Mouse (Mus musculus): Measurements from ENCODE around the gene Sfmbt2. TPM values are rescaled to one million over a fixed set of nuclear protein-coding genes. Genes with fewer than 3 reads are reported as not detected.
"Not testable (repeated sequence)": the region's sequence is repeated elsewhere in the genome, so short reads cannot be mapped to it uniquely, and the experiment has no call there.

Sfmbt2 gene
- 0.52 and 0.72 TPM in 2 replicates for polyA plus RNA-seq (2012; rRNA removed)

DNA sequence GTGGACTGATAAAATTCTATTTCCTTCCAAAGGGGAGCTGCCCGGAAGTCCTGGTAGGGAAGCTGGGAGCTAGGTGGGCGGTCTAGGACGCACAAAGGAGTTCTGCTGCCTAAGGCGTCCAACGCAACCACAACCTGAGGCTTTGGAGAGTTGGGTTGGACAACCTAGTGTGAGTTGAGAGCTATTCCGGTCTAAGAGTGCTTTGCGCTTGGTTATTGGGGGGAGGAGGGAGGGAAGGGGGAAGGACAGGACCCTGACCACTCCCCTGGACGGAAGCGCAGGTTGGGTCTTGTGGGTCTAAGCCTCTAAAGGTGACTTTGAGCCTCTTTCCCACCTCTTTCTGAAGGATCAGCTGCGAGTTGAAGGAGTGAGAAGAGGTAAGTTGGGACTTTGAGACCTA lies at the start of gene Sfmbt2:
Gene Sfmbt2 (plus strand): TSS at position 335 of the 400 bp plus-strand sequence.
- no peak for DNase-seq (ENCODE audit: low spot score)

DNA sequence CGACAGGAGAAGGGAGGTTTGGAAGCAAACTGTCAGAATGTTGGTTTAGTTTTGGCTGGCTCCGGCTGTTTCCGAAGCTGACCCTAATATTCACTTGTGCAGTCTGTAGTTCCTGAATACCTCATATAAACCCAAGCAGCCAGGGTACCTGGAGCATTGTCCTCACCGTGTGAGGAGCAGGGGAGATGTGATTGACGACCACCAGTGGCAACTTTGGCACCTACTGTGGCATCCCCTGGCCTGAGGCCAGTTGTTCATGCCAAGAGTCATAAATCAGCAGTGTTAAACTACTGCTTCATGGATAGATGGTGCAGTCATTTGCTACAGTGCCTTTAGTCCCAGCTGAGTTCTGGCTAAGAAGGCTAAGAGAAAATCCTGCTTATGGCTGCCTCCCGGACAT lies 49.2 kb upstream of the Sfmbt2 start:
- DNase-seq (ENCODE audit: low spot score): no peak

DNA sequence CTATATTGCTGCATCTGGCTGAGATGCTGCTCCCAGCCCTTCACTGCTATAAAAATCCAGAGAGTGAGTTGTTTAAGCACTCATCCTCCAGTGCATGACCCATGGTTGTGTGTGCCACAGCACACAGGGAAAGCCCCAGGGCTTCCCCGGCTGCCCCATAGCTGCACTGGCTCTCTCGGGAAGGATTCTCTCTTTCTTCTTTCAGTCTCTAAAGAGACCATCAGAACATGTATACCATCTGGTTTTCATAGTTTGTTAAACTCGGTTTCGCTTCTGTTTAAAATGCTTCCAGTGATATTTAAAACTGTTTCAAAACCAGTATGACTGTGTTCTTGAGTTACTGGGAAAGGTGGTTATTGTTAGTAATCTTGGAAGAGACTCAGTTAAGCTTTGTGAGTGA lies 47.1 kb upstream of the Sfmbt2 start:
- no peak for DNase-seq (ENCODE audit: low spot score)

DNA sequence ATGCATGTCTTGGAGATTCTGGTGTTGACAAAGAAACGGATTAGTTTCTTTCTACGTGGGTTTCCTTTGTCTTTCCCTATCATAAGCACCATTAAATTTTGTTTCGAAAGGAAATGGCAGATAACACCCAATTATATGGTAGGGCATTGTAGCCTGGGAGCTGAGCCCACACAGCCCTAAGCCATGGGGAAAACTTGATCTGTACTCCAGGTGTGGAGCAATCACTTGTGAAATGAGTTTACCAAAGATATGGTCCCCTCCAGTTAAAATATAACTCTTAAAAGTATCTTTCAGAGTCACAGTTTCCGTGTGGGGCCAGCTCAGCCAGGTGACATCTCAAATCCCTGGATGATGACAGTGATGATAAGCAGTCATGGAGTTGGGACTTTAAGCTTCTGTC lies 45.3 kb upstream of the Sfmbt2 start:
- no peak for DNase-seq (ENCODE audit: low spot score)

DNA sequence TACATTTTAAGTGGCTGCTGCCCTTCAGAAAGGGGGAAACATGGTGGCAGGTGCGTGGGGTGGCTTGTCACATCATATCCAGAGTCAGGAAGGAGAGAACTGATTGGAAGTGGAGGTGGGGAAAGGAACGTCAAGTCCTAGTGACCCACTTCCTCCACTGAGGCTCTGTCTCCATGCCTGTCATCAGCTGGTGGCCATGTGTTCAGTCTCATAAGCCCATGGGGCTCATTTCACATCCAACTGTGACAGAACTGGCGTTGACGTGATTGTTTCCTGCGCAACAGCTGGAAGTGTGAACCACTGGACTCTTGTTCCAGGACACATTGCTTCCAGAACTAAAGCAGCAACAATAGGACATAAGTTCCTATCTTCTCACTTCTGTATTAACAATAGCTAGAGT lies 40.1 kb upstream of the Sfmbt2 start:
- DNase-seq (ENCODE audit: low spot score): no peak

DNA sequence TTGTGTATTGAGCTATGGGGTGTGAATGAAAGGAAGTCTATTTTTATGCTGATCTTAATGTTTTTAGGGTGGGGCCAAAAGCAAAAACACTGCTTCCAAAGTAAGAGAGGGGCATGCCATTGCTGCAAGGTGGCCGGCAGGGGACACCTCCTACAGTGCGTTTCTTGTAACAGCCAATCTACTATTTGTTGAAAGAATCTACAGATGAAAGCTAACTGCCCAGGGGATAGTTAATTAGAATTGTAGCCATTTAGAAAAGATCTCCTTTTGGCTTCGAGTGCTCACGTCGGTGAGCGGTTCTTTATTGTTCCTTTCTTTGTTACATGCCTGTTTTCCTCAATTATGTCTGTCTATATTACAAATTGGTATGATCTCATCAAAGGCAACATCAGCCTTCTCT lies 36.0 kb upstream of the Sfmbt2 start:
- no peak for DNase-seq (ENCODE audit: low spot score)

DNA sequence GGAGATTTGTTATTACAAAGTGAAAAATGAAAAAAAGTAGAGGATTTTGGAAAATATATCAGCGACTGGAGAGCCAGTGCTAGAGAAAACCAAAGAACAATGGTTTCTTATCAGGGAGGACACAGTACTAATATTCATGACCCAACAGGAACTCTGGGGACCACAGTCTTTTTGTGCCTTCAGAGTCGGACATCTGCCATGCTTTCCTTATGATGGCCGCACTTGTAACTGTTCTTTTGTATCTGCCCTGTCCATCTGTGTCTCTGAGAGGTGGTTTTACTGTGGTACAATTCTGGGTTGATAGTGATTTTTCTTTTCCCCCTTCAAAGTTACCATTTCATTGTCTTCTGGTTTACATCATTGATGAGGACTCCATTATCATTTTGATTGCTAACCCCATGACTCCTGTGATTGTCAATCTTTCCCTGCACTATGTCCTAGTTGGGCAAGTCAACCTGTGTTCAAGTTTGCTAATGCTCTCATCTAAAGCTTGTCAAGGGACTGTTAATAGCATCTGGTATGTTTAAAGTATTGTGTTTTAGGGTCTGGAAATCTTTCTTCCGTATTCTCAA lies 35.2 kb upstream of the Sfmbt2 start:
- no peak for DNase-seq (ENCODE audit: low spot score)

DNA sequence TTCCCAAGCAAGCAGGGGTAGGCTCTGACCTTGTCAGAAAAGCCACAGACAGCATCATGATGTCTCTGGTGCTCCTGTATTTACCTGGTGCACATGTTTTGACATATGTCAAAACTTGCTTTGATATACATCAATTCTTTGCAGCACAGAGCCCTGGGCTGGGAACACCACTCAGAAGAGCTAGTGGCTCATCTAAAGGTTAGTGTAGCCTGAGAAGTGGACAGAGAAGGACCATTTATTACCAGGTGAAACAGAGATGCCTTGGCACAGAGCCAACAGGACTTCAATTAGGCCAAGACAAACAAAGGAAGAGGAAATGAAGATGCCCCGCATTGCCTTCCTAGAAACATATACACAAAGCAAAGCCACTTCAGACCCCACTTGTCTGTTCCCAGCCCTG lies 30.3 kb upstream of the Sfmbt2 start:
- no peak for DNase-seq (ENCODE audit: low spot score)

DNA sequence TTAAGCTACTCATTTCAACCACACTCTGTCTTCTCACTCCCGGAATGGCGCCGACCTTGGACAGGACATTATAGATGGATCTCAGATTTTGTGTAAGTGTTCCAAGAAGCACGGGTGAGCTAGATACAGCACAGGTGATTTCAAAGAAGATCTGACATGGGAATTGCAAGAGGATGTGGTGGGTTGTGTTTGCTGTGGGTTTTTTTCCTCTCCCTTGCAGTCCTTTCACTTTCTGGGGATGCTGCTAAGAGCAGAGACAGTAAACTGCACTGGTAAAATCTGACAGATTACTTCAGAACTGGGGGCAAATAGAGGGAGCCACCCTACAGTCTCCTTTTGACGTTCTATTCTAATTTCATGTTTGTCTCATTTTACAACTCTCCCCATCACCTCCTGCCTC lies 26.8 kb upstream of the Sfmbt2 start:
- no peak for DNase-seq (ENCODE audit: low spot score)

DNA sequence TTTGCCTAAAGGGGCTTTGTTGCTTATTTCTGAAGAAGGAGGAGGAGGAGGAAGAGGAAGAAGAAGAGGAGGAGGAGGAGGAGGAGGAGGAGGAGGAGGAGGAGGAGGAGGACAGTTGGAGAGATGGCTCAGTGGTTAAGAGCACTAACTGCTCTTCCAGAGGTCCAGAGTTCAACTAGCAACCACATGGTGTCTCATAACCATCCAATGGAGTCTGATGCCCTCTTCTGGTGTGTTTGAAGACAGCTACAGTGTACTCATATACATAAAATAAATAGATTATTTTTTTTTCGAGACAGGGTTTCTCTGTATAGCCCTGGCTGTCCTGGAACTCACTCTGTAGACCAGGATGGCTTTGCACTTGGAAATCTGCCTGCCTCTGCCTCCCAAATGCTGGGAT lies 26.2 kb upstream of the Sfmbt2 start:
- DNase-seq (ENCODE audit: low spot score): not testable (repeated sequence)

DNA sequence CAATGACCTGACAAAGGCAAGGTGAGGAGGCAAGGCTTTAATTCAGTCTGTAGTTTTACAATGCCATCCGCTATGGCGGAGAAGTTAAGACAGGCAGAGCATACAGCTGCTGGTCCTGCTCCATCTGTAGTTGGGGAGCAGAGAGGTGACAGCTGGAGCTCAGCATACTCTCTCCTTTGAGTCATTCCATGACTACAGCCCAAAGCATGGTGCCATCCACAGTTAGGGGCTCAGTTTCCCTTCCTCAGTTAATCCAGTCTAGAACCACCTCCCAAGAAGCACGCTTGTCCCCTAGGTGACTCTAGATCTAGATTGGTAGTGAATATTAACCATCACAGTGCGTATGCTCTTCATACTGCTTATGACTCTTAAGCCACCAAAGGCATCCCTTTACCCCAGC lies 23.1 kb upstream of the Sfmbt2 start:
- no peak for DNase-seq (ENCODE audit: low spot score)

DNA sequence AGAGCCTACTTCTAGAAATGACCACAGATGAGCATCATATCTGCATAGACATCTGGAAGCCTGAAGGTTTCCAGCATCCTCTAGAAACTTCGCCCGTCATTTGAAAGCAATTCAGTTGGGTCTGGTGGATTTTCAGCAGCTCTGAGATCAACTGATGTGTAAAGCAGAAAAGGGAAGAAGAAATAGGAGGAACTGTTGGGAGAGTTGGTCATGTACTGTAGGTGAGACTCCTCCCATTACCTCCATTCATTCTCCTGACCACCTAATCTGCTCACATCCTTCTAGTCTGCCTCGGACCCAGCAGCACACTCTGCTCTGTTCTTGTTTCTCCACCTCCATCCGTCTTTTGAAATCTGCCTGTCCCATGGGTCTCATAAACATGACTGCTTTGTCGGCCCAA lies 22.3 kb upstream of the Sfmbt2 start:
- DNase-seq (ENCODE audit: low spot score): no peak

DNA sequence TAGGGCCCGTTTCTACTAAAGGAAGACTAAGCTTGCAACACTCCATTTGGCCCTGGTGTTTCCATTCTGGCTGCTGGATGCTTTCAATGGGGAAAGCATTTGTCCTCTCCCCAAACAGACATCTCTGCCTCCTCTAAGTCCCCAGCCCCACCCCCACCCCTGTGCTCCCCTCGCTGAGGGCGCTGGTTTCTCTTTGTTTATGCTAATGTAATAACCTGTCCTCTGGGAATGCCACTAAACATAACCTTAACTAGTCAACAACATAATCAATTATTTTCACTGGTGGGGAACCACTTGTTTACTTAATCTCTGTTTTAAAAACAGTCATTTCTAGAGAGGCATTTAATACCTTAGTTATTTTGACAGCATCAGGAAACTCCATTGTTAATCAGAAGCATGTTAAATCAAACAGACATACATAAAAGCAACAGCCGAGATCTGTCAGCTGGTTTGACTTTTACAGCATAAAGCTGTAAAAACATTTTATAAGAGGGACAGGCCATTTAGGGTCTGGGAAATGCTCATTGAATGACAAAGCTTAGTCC lies 20.0 kb upstream of the Sfmbt2 start:
- no peak for DNase-seq (ENCODE audit: low spot score)

DNA sequence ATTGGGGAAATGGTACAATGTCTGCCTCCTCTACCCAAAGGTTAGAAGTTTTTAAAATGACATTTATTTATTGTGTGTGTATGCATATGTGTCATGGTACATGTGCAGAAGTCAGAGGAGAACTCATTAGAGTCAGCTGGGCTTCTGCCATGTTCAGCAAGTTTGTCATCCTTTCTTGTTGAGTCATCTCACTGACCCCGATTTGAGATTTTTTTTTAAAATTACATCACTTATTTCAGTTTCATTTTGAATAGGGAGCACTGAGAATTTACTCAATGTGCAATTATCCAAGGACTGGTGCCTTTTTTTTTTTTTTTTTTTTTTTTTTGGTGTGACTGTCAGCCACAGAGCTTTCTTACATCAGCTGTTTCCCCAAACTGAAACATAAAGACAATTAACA lies 19.2 kb upstream of the Sfmbt2 start:
- DNase-seq (ENCODE audit: low spot score): no peak

DNA sequence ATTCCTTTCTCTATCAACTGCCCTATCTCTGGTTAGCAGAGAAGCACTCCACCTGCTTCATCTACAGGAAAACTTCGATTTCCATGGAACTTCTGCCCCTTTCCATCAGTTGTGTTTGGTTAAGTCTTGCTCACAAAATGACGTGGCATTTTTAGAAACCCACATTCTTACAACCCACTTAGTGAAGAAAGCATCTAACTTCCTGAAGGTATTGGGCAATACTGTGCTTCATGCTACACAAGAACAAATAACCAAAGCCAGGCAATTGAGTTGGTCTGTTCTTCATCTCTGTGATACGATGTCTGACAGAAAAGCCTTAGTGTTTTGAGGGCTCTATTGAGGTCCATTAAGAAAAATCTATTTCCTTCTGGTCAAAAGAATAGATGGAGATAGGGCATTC lies 17.4 kb upstream of the Sfmbt2 start:
- DNase-seq (ENCODE audit: low spot score): no peak

DNA sequence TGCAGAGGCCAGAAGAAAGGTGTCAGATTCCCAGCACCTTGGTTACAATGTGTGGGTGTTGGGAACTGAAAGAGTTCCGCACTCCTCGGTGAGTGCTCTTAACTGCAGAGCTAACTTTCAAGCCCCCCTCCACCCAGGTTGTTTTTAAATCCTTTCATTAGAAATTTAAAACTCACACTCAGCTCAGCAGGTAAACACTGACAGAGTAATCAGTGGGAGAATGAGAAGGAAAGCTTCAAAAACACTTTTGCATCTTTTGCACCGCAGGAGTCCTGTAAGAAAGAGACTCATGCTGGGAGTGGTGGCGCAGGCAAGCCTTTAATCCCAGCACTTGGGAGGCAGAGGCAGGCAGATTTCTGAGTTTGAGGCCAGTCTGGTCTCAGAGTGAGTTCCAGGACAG lies 16.4 kb upstream of the Sfmbt2 start:
- no peak for DNase-seq (ENCODE audit: low spot score)

DNA sequence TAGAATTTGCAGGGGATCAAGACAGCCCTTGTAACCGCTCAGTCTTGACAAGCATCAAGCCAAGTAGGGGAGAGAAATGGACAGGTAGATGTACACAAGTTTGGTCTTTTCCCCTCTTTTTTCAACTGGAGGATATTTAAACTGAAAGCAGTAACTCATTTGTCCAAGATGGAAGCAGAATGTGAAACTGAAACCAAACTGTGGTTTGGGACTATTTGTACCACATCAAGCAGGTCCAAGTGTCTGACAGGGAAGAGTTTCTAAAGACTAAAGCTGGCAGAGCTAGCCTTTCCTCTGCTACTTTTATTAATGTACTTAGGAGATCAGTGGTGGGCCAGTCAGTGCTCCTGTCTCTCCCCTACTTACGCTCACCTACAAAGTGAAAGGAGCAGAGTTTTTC lies 10.4 kb upstream of the Sfmbt2 start:
- DNase-seq (ENCODE audit: low spot score): no peak

DNA sequence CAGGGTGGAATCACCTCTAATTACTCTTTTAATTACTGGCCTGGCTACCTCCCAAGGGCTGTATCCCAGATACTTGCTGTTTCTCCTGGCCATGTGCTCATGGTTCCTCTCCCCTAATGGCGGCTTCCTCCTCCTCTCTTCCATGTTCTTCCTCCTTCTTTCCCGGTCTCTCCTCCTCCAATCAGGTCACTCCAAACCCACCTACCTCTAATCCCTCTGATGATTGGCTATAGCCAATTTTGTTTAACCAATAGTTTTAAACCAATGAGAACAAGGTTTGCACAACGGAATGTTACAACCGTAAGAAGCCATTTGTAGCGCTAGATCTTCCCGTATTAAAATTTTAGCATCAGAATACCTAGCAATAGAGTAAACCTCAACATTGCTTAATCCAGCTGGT lies 5.2 kb upstream of the Sfmbt2 start:
- no peak for DNase-seq (ENCODE audit: low spot score)

DNA sequence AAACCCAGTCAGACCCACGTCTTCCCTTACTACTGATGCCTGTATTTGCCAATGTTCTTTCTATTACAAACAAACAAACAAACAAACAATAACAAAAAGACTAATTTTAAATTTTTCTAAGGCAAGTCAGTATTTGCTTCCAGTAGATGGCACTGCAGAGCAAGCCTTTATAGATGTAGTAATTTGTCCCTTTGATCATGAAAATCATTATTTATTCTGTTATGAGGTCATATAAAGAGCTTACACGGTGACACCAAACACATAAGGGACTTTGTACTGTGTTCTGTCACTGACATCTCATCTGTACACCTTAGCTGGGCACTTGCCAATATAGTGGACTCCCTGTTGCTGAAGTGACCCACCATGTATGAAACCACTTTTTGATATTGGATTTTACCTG lies 4.0 kb upstream of the Sfmbt2 start:
- no peak for DNase-seq (ENCODE audit: low spot score)

DNA sequence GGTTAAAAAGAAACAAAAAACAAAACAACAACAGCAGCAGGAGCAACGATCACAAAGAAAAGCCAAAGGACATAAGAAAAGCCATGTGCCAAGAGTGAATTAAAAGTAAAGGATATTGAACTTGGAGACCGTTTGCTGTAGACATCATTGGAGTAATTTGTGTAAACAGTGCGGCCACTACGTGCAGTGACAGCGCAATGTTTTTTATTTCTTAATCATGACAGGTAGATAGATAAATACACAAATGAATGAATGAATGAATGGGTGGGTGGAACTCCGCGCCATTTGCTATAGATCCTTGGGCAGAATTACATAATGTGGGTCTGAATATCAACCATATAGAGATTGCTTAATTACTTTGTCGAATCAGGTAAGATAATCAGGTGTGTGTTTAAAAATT lies 634 bp upstream of the Sfmbt2 start:
- DNase-seq (ENCODE audit: low spot score): no peak

DNA sequence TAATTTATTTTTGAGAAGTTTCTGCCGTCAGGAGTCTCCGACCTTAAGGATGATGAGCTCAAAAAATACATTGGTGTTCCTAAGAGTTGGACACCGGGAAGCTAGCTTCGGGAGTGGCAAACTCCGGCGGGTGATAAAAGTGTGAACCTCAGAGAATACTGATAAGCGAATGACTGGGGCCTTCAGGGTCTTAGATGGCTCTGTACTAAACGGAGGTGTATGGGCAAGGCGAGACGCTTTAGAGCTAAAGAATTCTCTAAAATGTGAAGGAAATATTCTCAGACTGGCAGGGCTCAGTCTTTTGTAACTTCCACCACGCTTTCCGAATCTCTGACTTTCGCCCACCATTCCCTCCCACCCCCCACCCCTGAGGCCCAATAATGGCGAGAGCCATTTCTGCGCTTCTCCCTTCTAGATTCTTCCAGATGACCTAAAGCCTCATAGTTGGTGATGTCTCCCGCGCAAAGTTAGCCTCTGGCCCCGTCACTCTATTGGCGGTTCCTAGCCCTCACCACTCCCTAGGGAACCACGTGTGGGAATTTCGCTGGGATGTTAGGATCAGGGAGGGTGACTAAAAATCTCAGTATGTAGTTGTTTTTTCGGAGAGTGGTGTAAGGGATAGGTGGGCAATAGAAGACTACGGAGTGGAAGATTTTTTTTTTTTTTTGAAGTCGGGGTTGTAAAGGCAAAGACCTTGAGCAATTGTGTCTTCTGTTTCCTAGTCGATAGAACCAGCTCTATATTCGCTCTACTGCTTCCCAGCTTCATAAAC lies 563 bp downstream of the Sfmbt2 start:
- no peak for DNase-seq (ENCODE audit: low spot score)

DNA sequence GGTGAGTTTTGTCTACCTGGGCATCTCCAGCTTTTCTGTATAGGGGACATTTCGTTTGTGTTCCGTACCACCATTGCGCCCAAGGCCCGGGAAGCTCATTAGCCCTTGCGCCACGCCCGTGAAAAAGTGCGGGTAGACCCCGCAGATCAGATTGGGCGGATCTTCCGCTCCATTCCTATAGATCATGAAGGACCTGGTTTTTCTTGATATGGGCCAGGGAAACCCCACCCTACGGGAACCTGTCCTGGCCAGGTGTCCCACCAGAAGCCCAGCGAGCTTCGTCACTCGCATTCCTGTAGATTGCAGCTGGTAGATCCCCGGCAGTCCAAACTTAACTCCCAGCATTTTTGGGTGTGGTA lies 1.1 kb downstream of the Sfmbt2 start:
- DNase-seq (ENCODE audit: low spot score): no peak

DNA sequence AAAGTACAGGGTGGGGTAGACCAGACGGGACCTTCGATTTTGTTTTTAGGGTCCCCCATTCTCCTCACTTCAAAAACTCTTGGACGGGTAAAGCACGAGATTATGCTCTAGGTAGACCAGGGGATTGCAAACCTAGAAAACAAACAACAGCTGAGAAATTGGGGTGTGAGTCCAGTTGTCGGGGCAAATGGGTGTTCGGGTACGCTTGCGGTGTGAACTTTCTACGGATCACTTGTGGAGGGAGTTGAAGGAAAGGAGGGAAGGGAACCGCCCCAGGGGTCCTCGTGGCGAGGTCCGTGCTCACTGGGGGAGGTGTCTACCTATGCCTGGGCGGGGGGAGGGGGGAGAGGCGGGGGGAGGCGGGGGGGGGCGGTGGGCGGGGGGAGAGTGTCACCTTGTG lies 1.6 kb downstream of the Sfmbt2 start:
- DNase-seq (ENCODE audit: low spot score): no peak

DNA sequence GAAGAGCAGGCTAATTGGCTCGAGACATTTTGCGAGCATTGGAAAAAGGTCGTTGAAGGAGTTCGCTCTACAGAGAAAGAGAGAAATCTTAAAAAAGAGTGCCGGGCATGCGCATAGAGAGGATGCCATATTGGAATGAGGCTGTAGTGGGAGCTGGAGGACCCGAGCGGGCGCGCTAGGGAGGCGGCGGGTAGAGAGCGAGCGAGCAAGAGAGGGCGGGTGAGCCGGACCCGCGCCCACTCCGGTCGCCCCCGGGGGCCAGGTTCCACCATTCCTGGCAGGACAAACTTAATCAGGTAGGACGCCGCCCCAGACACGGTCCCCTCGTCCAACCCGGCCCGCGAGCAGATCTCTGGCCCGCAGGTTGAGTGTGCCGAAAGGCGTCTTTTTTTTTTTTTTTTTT lies 2.0 kb downstream of the Sfmbt2 start:
- DNase-seq (ENCODE audit: low spot score): peak; percentile 41
